Mouse (Mus musculus) layer of hippocampus, adult 8-10 months (tissue): ENCODE measurements at regions not wholly inside any gene's neighbourhood (a gene's known extent, or its start where the extent isn't known, plus 50 kb on each side); places are given as distances from the start of the nearest gene placed in this dataset.
A peak's percentile ranks its signal among the peaks of the same experiment; 100 is the strongest.

Experiments
- DNase-seq, 2 experiments: peaks; one replicate each; pipeline ENCODE4 v3.0.0; 2022; ENCODE audit warnings: low spot score in 2 of 2

DNA sequence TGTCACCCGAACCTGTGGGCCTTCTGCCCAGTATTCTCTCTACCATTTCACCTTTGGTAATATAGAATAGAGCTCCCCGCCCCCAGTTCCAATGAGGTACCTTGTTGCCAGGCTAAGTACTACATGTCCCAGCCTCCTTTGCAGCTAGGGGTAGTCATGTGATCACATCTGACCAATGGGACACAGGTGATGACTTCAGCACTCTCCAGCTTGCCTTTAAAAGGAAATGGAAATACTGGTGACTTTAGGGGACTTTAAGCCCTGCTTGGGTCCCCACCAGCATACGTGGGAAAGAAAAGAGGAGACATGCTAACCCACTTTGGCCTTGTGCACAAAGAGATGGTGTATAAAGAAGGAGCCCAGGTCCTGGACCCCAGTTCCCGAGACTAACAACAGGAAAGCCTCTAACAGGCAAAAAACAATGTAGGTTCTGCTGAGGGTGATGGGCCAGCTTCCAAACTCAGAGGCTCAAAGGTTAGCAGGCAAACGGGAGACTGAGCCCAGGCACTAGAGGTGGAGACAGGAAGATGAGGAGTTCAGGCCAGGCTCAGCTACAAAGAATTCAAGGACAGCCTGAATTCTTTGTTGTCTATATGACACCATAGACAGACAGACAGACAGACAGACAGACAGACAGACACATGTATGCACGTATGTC lies 103.5 kb downstream of the 1700001O22Rik start:
- DNase-seq: peak; percentile 85 to 89

- no peak for DNase-seq
Measured at GRCm38 (mm10) chr2:30698758-30699535, 104.1 kb downstream of the Cstad start.

DNA sequence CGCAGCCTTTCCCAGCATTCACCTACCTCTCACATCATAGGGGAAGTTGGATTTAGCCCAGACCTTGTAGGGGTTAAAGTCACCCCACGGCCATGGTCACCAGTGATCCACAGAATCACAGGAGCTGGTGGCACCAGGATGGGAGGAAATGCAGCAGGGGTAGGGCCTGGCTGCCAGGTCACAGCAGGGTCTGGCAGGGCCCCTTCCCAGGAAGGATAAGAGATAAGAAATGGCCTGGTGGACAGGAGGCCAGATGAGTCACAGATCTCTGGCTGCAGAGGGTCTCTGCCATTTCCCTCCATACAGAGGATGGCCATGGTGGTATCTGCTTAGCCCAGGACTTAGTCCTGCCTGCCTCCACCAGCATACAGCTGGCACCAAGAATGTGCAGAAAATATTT lies 103.0 kb downstream of the Cstad start:
- no peak for DNase-seq

DNA sequence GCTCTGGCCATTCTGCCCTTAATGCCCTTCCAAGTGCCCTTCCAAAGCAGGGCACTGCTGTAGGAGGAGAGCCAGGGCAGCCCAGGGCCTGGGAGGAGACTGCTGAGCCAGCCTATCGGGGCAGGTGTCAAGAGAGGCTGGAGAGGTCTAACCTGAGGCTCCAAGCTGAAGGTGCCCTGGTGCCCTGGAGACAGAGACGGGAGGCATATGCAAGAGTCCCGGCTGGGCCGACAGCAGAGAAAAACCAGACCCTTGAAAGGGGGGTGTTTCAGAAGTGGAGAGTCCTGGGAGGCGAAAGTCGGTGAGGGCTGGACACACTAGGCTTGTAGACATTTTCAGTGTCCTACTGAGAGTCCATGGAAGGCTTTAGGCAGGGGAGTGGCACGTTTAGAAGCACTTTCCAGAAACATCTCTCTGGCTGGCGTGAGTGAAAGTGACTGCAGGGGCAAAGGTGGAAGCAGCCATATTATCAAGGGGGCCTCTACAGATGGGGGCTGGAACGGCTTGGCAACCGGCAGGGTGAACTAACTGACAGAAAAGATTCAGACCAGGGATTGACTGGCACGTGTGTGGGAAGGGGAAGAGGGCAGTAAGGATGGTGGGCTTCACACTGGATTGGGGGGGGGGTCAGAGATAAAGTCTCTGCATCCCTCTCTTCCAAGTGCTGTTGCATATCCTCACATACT lies 101.1 kb downstream of the Cstad start:
- no peak for DNase-seq

GRCm38 (mm10) chr2:30695041-30695440 lies 100.2 kb downstream of the Cstad start:
- no peak for DNase-seq

GRCm38 (mm10) chr2:30693206-30694035 lies 98.6 kb downstream of the Cstad start:
- peak; percentile 84 to 87 for DNase-seq

- DNase-seq: peak in 1 of 2 experiments; percentile 51
Measured at GRCm38 (mm10) chr2:30692561-30693205, 97.8 kb downstream of the Cstad start.

DNA sequence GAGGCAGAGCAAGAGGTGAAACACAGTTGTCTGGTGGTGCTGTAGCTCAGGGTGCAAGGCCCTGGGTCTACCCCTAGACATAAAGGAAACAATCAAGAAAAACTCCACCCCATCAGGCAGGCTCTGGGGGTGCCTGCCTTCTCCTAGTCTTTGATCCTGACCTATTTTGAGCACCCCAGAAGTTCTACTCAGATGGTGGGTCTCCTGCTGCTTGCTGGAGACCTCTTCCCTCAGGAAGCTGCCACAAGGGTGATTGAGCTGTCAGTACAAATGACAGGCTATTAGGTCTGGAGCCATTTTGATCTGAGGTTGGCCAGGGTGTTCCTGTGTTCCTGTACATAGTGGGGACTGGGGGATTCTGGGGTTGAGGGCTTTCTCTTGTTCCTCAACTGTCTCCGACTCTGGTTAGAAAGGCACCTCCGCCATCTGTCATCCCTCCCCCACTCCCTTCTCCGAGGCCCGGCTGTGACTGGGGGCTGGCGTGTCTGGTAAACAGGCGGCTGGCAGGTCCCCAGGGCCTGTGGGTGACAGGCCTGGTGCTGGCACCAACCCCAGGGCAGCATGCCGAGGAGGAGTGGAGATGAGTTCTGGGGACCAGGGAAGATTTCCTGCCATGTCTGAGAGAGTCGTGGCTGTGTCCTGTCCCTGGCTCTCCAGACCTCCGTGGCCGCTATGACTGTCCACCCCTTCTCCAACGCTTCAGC lies 97.2 kb downstream of the Cstad start:
- DNase-seq: peak; percentile 92 to 94

DNA sequence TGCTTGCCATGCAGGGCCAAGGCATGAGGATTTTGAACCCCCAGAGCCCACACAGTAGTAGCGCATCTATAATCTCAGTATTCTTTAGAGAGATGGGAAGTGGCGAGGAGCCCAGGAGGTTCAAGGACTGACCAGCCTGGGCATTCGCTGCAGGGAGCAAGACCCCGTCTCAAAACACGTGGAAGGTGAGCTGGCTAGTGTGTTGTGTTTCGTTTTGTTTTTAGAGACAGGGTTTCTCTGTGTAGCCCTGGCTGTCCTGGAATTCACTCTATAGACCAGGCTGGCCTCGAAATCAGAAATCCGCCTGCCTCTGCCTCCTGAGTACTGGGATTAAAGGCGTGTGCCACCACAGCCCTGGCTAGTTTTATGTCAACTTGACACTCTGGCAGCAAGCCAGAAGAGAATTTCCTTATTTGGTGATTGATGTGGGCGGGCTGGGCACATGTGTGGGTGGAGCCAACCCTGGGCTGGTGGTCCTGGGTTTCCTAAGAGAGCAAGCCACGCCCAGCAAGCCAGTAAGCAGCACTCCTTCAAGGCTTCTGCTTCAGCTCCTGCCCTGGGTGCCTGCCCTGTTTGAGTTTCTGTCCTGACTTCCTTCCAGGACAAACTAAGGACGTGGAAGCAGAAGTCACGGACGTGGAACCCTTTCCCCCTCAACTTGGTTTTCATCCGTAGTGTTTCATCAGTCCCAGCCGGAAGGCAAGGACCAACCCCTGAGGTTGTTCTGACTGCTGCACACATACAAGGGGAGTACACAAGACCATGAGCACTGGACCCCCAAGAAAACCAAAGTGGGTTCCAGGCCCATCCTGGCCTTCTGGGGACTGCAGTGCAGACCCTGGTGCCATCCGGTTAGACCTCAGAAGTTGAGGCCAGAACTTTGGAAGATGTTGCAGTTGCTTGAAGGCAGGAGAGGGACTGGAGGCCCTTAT lies 96.4 kb downstream of the Cstad start:
- no peak for DNase-seq

DNA sequence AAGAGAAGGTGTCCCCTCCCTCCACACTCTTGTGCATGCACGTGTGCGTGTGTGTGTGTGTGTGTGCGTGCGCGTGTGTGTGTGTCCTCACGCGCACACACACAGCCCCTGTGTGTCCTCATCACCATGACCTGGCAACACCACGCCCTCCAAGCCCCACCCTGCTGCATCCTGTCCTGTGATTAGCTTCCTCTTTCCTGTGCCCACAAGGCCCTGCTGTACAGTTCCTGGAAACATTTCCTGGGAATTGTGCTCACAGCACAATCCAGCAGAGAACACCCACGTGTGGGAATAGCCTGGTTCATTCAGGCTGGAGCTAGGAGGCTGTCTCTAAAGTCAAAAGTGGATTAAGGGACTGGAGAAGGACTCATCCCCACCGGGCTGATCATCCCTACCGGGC lies 95.5 kb downstream of the Cstad start:
- no peak for DNase-seq

DNA sequence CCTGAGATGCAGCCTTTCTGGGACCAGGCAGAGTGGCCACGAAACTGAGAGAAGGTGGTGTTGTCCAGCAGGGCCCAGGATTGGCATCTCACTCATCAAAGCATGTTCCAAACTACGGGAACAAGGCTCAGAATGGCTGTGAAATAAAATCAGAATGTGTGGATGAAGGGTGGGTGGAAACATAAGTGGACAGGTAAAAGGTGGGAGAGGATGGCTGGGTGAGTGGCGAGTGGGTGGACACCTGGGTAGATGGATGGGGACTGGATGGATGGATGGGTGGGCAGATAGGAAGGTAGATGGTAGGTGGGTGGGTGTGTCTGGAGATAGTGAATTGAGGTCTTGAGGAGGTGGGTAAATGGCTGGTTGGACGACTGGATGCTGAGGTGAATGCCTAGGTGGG lies 93.6 kb downstream of the Cstad start:
- DNase-seq: no peak

GRCm38 (mm10) chr2:30687121-30687551 lies 92.3 kb downstream of the Cstad start:
- DNase-seq: peak in 1 of 2 experiments; percentile 56

DNA sequence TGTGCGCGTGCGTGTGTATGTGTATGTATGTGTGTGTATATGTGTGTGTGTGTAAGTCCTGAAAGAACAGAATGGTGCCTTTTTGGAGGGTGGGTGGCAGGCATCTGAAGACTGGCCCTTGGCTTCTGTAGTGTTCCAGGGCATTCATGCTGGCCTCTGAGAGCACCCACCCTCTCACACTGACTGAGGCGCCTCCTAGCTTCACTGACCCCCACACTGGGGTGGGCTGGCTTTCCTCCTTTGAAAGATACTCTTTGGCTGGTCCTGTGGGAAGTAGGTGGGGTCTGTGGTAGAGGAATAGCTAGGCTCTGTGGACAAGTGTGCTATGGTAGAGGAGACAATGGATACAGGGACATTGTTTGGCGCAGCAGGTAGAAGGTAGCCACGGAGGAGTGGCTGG lies 91.5 kb downstream of the Cstad start:
- no peak for DNase-seq

- DNase-seq: no peak
Measured at GRCm38 (mm10) chr2:30685137-30685860, 90.5 kb downstream of the Cstad start.

GRCm38 (mm10) chr2:30684461-30684860 lies 89.6 kb downstream of the Cstad start:
- no peak for DNase-seq

DNA sequence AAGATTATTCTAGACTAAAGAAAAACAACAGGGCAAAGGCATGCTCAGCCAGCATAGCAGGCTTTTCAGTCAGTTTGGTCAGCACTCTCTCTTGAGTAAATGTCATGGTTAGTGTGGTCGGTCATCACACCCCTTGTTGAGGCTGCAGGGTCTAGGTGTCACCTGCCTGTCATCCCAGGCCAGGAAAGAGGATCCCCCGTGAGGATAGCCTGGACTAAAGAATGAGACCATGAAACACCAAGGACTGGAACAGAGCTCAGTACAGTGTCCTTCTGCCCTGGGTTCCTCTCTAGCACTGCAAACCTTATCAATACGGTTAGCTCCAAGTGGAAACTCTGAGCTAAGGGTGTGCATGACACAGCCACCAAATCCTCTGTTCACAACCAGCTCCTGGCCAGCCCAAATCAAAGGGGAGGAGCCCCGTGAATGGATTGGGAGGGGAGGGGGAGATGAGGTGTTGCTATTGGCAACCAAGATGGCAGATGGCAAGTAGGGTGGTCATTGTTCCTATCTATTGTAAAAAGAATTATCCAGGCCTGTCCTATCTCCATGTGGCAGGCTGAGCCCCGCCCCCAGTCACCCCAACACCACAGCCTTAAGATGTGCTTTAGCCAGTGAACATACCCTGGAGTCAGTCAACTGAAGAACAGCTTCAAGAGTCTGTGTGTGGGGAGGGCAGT lies 87.4 kb downstream of the Cstad start:
- no peak for DNase-seq

GRCm38 (mm10) chr2:30681642-30682041 lies 86.8 kb downstream of the Cstad start:
- DNase-seq: no peak

DNA sequence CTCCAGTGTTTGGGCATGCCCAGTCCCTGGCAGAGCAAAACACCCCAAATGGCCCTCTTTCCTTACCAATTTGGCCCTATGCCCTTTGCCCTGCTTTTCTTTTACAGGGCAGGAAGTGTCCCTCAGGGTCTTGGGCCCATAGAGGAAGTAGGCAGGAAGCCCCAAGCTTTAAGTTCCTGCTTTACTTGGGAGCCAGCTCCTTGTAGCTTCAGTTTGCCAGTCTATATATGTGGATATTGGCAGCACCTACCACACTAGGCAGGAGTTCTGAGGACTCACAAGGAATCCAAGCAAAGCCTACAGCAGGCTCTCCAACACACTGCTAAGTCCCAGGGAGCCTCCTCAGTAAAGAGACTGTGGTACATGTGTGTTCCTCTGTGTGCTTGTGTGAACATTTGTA lies 84.2 kb downstream of the Cstad start:
- DNase-seq: no peak
